Mouse (Mus musculus): ENCODE data around the gene Ptgir. TPM values are rescaled to one million over a fixed set of nuclear protein-coding genes. Genes with fewer than 3 reads are reported as not detected.

The Ptgir gene
- total and polyA plus RNA-seq, 2 experiments from 2014 or later: 0.11 TPM

- DNase-seq (ENCODE audit: low spot score) (no peak), ATAC-seq (ENCODE audit: low FRiP score) (no peak)
- Histone ChIP-seq H3K36me3 (ENCODE audit: insufficient read depth, low read length) (peaks cover 22% of the 10 kb centered on the region), H3K4me1 (ENCODE audit: insufficient read depth, low read length) (no peaks in the 10 kb centered on the region), H3K4me3 (ENCODE audit: low read depth, low read length) (no peak overlapping the region), H3K27me3 (ENCODE audit: insufficient read depth, low read length) (0 out of 2 replicates have a peak, but pooled peaks cover 3% of the 10 kb centered on the region), H3K9ac (replicated peaks; ENCODE audit: low read length, poor library complexity, severe bottlenecking) (no peak overlapping the region), H3K9me3 (ENCODE audit: low read length) (no peaks in the 10 kb centered on the region), H3K27ac (ENCODE audit: low read depth, low read length) (no peak overlapping the region), H3K4me2 (ENCODE audit: low read depth, low read length, poor library complexity, severe bottlenecking) (no peak overlapping the region)
- TF ChIP-seq CTCF (IDR thresholded peaks at IDR 0.05): no peak
- WGBS: 75% methylated on average over 4 of the region's 4 CpGs
These were observed 22.0 kb upstream of the Ptgir start for GRCm38 (mm10) chr7:16884334-16884733.

DNA sequence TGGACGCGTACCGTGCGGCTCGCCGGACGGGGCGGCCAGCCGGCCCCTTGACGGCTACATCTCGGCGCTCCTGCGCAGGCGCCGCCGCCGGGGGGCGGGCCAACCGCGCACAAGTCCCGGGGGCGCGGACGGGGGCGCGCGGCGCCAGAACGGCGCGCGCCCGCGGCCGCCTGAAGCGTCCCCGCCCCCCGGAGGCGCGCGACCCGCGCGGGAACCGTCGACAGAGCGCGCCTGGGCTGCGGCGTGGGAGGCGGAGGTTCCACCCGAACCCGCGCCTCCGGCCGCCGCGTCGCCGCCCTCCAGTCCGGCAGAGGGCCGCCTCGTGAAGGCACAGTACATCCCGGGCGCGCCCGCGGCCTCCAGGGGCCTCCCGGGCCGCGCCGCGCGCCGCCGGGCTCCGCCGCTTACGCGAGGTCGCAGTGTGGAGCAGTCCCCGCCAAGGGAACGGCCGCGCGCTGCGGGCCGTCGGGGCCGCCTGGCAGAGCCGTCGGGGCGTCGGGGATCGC is 21.0 kb upstream of the Ptgir start:
- H3K27me3 ChIP-seq (ENCODE audit: insufficient read depth, low read length): 0 out of 2 replicates have a peak, but pooled peaks cover 3% of the 10 kb centered on the region
- 0 out of 2 replicates have a peak, but pooled peaks have one; percentile 11 for ATAC-seq (ENCODE audit: low FRiP score)
- peak overlapping the region; percentile 18; the same call in 1 of the 2 replicates for H3K4me2 ChIP-seq (ENCODE audit: low read depth, low read length, poor library complexity, severe bottlenecking)
- H3K4me1 ChIP-seq (ENCODE audit: insufficient read depth, low read length): no peaks in the 10 kb centered on the region
- peaks cover 22% of the 10 kb centered on the region for H3K36me3 ChIP-seq (ENCODE audit: insufficient read depth, low read length)
- WGBS: 14% methylated on average over 61 of the region's 95 CpGs
- H3K27ac ChIP-seq (ENCODE audit: low read depth, low read length): no peak overlapping the region
- no peak for TF ChIP-seq CTCF (IDR thresholded peaks at IDR 0.05)
- H3K4me3 ChIP-seq (ENCODE audit: low read depth, low read length): peak overlapping the region; percentile 16; the same call in 1 of the 2 replicates
- no peak overlapping the region for H3K9ac ChIP-seq (replicated peaks; ENCODE audit: low read length, poor library complexity, severe bottlenecking)
- DNase-seq (ENCODE audit: low spot score): peak; percentile 23
- no peaks in the 10 kb centered on the region for H3K9me3 ChIP-seq (ENCODE audit: low read length)

- peak overlapping the region; percentile 16; the same call in 1 of the 2 replicates for H3K4me3 ChIP-seq (ENCODE audit: low read depth, low read length)
These were observed 20.4 kb upstream of the Ptgir start for GRCm38 (mm10) chr7:16885905-16886304.

DNA sequence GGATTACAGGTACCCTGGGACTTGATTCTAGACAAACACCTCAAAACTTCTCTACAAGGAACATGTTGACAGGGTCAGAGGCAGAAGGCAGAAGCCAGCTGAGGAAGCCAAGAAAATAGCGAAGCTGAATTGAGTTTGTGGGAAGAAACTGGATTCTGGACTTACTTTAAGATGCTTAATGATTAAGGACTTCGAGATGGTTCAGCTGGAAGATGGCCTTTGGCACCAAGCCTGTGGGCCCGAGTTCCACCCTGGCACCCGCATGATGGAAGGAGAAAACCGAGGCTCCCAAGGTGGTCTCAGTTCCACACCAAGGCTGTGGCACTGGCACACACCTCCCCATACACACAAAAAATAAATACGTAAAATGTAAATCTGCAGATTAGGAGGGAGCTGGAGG is 15.8 kb upstream of the Ptgir start:
- Histone ChIP-seq H3K9me3 (ENCODE audit: low read length) (no peaks in the 10 kb centered on the region), H3K4me1 (ENCODE audit: insufficient read depth, low read length) (no peaks in the 10 kb centered on the region), H3K4me3 (ENCODE audit: low read depth, low read length) (no peak overlapping the region), H3K27me3 (ENCODE audit: insufficient read depth, low read length) (0 out of 2 replicates have a peak, but pooled peaks cover 8% of the 10 kb centered on the region), H3K36me3 (ENCODE audit: insufficient read depth, low read length) (peaks cover 13% of the 10 kb centered on the region), H3K9ac (replicated peaks; ENCODE audit: low read length, poor library complexity, severe bottlenecking) (no peak overlapping the region), H3K27ac (ENCODE audit: low read depth, low read length) (no peak overlapping the region), H3K4me2 (ENCODE audit: low read depth, low read length, poor library complexity, severe bottlenecking) (no peak overlapping the region)
- no peak for DNase-seq (ENCODE audit: low spot score)
- no peak for TF ChIP-seq CTCF (IDR thresholded peaks at IDR 0.05)
- ATAC-seq (ENCODE audit: low FRiP score): no peak
- 54% methylated on average over 6 of the region's 6 CpGs for WGBS

More at GRCm38 (mm10) chr7:16885905-16886304, 20.4 kb upstream of the Ptgir start:
- Histone ChIP-seq H3K27me3 (ENCODE audit: insufficient read depth, low read length) (0 out of 2 replicates have a peak, but pooled peaks cover 3% of the 10 kb centered on the region), H3K9me3 (ENCODE audit: low read length) (no peaks in the 10 kb centered on the region), H3K27ac (ENCODE audit: low read depth, low read length) (no peak overlapping the region), H3K36me3 (ENCODE audit: insufficient read depth, low read length) (peaks cover 22% of the 10 kb centered on the region), H3K4me1 (ENCODE audit: insufficient read depth, low read length) (no peaks in the 10 kb centered on the region), H3K4me2 (ENCODE audit: low read depth, low read length, poor library complexity, severe bottlenecking) (no peak overlapping the region), H3K9ac (replicated peaks; ENCODE audit: low read length, poor library complexity, severe bottlenecking) (no peak overlapping the region)
- no peak for DNase-seq (ENCODE audit: low spot score)
- no peak for TF ChIP-seq CTCF (IDR thresholded peaks at IDR 0.05)
- whole genome bisulfite sequencing: 46% methylated on average over 58 of the region's 59 CpGs
- 0 out of 2 replicates have a peak, but pooled peaks have one; percentile 3 for ATAC-seq (ENCODE audit: low FRiP score)

- Histone ChIP-seq H3K9me3 (ENCODE audit: low read length) (no peaks in the 10 kb centered on the region), H3K27me3 (ENCODE audit: insufficient read depth, low read length) (0 out of 2 replicates have a peak, but pooled peaks cover 8% of the 10 kb centered on the region), H3K9ac (replicated peaks; ENCODE audit: low read length, poor library complexity, severe bottlenecking) (no peak overlapping the region), H3K27ac (ENCODE audit: low read depth, low read length) (no peak overlapping the region), H3K36me3 (ENCODE audit: insufficient read depth, low read length) (peaks cover 9% of the 10 kb centered on the region), H3K4me2 (ENCODE audit: low read depth, low read length, poor library complexity, severe bottlenecking) (no peak overlapping the region), H3K4me3 (ENCODE audit: low read depth, low read length) (no peak overlapping the region), H3K4me1 (ENCODE audit: insufficient read depth, low read length) (no peaks in the 10 kb centered on the region)
- ATAC-seq (ENCODE audit: low FRiP score): no peak
- 7% methylated on average over 21 of the region's 23 CpGs for WGBS
- TF ChIP-seq CTCF (IDR thresholded peaks at IDR 0.05): no peak
- no peak for DNase-seq (ENCODE audit: low spot score)
These were observed 15.3 kb upstream of the Ptgir start for GRCm38 (mm10) chr7:16890944-16891343.

DNA sequence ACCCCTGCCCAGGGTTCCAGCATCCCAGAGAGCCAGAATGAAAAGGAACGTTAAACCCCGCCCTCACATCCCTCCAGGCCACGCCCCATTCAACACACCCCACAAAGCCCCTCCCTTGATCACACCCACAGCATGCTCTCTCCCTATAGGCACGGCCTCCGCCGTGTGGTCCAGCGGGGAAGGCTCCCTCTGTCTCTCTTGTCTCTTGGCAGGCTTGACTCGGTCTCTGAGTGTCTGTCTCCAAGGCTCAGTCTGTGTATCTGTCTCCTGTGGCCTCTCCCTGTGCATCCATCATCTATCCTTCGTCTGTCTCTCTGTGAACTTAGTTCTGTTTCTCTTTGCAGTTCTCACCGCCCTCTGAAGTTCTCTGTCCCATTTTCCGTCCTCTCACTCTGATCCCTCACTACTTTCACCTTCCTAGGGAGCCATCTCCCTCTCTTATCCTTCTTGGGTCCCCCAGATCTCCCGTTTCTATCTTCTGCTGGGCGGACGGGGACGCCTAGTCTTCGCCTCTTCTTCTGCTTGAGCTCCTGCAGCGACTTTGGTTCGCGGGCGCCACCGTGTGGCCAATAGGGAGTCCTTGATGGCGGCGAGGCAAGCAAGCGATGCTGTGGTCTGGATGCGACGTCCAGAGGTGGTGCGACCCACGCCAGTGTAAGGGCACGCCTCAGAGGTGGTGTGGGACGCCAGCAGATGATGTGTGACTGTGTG is 14.5 kb upstream of the Ptgir start, which contains the start of gene Gng8:
Gene Gng8, plus strand, starts transcription at position 146 of the 711 bp plus-strand sequence.
- Histone ChIP-seq H3K36me3 (ENCODE audit: insufficient read depth, low read length) (peaks cover 5% of the 10 kb centered on the region), H3K4me1 (ENCODE audit: insufficient read depth, low read length) (no peaks in the 10 kb centered on the region), H3K9ac (replicated peaks; ENCODE audit: low read length, poor library complexity, severe bottlenecking) (no peak within 1 kb of the TSS), H3K4me3 (ENCODE audit: low read depth, low read length) (peak within 1 kb of the TSS; percentile 6; the same call in 1 of the 2 replicates), H3K4me2 (ENCODE audit: low read depth, low read length, poor library complexity, severe bottlenecking) (peak within 1 kb of the TSS; percentile 46), H3K27ac (ENCODE audit: low read depth, low read length) (no peak within 1 kb of the TSS), H3K9me3 (ENCODE audit: low read length) (no peaks in the 10 kb centered on the region), H3K27me3 (ENCODE audit: insufficient read depth, low read length) (0 out of 2 replicates have a peak, but pooled peaks cover 8% of the 10 kb centered on the region)
- TF ChIP-seq CTCF (IDR thresholded peaks at IDR 0.05): peak; percentile 98
- 2% methylated on average over 30 of the region's 30 CpGs for WGBS
- ATAC-seq (ENCODE audit: low FRiP score) (peak; percentile 38), DNase-seq (ENCODE audit: low spot score) (peak; percentile 90)

Measured in midbrain, postnatal 0 days (tissue).